Mouse (Mus musculus) hindbrain, embryonic 15.5 days (tissue): Measurements from ENCODE around the gene Fpr1. TPM values are rescaled to one million over a fixed set of nuclear protein-coding genes. Genes with fewer than 3 reads are reported as not detected.
"Not testable (repeated sequence)": the region's sequence is repeated elsewhere in the genome, so short reads cannot be mapped to it uniquely, and the experiment has no call there.

Experiments used
- ATAC-seq: fragments of 200-750 bp; cut with Nextera tagmentation; 2 replicates; pipeline ENCODE4 v1.8.0; 2017; ENCODE audit warnings: low read depth, moderate number of reproducible peaks, moderate TSS enrichment; ENCODE audit not compliant: low FRiP score
- H3K27ac ChIP-seq: fragments of 300-500 bp; sonication (generic); replicated peaks from 2 replicates; pipeline ENCODE4 v1.5.1; 2015; ENCODE audit warnings: mild to moderate bottlenecking, inconsistent platforms
- H3K27me3 ChIP-seq: fragments of 300-500 bp; sonication (generic); 2 replicates; pipeline ENCODE4 v1.6.1; 2015; ENCODE audit warnings: control low read depth, inconsistent platforms
- H3K36me3 ChIP-seq: fragments of 300-500 bp; sonication (generic); 2 replicates; pipeline ENCODE4 v1.6.1; 2015; ENCODE audit warnings: control low read depth, inconsistent platforms
- H3K4me1 ChIP-seq: fragments of 300-500 bp; sonication (generic); replicated peaks from 2 replicates; pipeline ENCODE4 v1.6.1; 2015; ENCODE audit warnings: control low read depth, inconsistent platforms
- H3K4me2 ChIP-seq: fragments of 300-500 bp; sonication (generic); 2 replicates; pipeline ENCODE4 v1.6.1; 2015; ENCODE audit warnings: moderate library complexity, mild to moderate bottlenecking, inconsistent platforms
- H3K4me3 ChIP-seq: fragments of 300-500 bp; sonication (generic); 2 replicates; pipeline ENCODE4 v1.5.1; 2015; ENCODE audit warnings: mild to moderate bottlenecking, inconsistent platforms
- H3K9ac ChIP-seq: fragments of 300-500 bp; sonication (generic); 2 replicates; pipeline ENCODE4 v1.6.1; 2015; ENCODE audit warnings: inconsistent platforms
- H3K9me3 ChIP-seq: fragments of 300-500 bp; sonication (generic); 2 replicates; pipeline ENCODE4 v1.6.1; 2016; ENCODE audit warnings: control low read depth, inconsistent platforms
- WGBS: fragments of 180-500 bp; shearing (Covaris S2); methylation state at CpG from one replicate; pipeline ENCODE4 v1.1.7; 2015; 5-methylcytosine and 5-hydroxymethylcytosine counted together
- polyA plus RNA-seq: library from polyadenylated mRNA; unstranded; fragments of >200 nt; fragmentation: Nextera tagmentation; extraction: Ambion mirVana; gene quantifications from 2 replicates; pipeline ENCODE4 v1.2.1, GENCODE M21; 2015

The Fpr1 gene
- polyA plus RNA-seq, 1 experiment from 2014 or later = 0.18 TPM

DNA sequence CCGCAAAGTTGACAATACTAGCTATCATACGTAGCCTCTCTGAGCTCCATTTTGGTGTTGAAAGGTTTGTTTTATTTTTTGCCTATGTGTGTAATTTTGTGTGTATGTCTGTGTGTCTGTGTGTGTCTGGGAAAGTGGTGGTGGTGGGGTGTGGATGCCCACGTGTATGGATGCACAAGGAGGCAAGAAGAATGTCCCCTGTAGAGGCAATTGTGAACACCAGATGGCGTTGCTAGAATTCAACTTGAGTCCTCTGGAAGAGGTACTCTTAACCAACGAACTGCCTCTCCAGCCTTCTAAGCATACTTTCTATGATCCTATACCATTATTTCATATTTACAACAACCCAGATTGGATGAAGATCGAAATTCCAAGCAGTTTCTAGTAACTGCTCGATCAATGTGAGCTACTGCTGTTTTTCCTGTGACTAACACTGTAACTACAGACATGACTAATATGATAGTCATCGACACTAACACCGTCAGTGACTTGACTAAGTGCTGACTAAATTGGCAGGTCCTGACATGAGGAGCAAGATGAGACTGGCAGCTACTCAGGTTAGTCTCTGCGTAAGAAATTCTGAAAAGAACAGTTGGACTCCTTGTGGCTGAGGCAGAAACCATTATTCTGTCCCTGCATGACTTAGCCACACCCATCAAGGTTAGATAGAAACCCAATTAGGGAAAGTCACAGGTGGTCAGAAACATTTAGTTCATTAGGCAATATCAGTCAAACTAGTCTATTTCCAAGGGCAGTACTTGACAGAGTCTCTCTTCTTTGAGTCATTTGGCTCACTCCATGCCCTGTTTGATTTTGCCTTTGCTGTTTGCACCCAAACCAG is 38.3 kb downstream of the Fpr1 start:
- Histone ChIP-seq H3K9ac (no peak overlapping the region), H3K4me3 (no peak overlapping the region), H3K36me3 (no peaks in the 10 kb centered on the region), H3K4me2 (no peak overlapping the region), H3K27me3 (no peaks in the 10 kb centered on the region), H3K4me1 (peaks cover 4% of the 10 kb centered on the region; the same call in 1 of the 2 replicates), H3K9me3 (no peaks in the 10 kb centered on the region), H3K27ac (no peak overlapping the region)
- ATAC-seq = no peak
- WGBS = 74% methylated on average over 10 of the region's 10 CpGs

- not testable (repeated sequence) for ATAC-seq, H3K4me2 ChIP-seq, H3K36me3 ChIP-seq, H3K9me3 ChIP-seq, H3K27ac ChIP-seq, H3K9ac ChIP-seq, H3K4me1 ChIP-seq, H3K4me3 ChIP-seq, H3K27me3 ChIP-seq
- WGBS = 80% methylated on average over 3 of the region's 3 CpGs
These were observed 39.1 kb downstream of the Fpr1 start for GRCm38 (mm10) chr17:17844606-17845005.

DNA sequence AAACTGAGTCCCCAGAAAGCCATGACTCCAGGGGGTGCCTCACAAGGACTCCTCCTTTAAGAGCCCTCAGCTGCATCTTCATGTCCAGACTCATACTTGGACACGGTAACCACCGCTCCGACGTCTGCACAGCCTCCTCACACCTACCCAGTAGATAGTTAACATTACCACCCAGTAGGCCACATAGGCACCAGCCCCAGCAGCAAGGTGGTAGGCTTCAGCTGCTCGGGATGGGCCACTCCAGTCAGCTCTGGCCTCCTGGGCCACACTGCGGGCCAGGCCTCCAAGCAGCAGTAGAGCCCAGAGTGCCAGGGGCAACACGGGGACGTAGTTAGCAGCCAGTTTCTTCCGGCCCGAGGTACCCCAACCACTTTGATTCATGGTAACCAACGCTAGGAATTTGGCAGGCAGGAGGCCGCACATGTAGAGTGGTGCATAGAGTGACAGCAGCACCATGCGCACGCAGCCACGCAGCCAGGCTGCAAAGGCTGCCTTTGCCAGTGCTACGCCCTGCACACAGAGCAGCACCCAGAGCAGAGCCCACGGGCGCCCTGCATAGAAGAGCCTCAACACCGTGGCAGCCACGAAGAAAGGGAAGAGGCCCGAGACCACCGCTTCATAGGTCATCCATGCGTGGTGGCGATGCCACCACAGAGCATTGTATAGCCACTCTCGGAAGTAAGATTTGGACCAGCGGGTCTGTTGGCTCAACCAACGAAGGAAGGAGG is 40.0 kb downstream of the Fpr1 start:
- no peaks in the 10 kb centered on the region for H3K9me3 ChIP-seq
- no peak overlapping the region for H3K9ac ChIP-seq
- no peak overlapping the region for H3K4me2 ChIP-seq
- H3K4me1 ChIP-seq = peaks cover 10% of the 10 kb centered on the region
- 0 out of 2 replicates have a peak, but pooled peaks have one; percentile 58 for ATAC-seq
- no peaks in the 10 kb centered on the region for H3K36me3 ChIP-seq
- no peak overlapping the region for H3K27ac ChIP-seq
- H3K4me3 ChIP-seq = no peak overlapping the region
- WGBS = 72% methylated on average over 27 of the region's 27 CpGs
- H3K27me3 ChIP-seq = no peaks in the 10 kb centered on the region

DNA sequence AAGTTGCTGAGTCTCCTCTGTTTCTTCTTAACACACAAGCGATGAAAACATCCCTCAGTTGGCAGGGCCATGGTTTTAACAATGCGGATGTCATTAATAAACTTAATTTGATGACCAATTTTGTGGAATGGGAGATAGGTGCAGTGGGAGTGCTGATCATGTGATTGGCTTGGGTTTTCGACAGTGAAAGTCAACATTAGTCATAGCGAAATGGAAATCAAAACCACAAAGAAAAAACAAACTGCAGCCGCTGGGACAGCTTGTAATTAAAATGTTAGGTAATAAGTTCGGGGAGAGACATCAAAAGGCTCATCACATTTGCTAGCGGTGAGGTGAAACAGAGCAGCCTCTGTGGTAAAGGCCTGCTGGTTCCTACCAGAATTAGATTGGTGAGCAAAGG is 42.9 kb downstream of the Fpr1 start:
- 90% methylated on average over 7 of the region's 7 CpGs for WGBS
- H3K9ac ChIP-seq = no peak overlapping the region

DNA sequence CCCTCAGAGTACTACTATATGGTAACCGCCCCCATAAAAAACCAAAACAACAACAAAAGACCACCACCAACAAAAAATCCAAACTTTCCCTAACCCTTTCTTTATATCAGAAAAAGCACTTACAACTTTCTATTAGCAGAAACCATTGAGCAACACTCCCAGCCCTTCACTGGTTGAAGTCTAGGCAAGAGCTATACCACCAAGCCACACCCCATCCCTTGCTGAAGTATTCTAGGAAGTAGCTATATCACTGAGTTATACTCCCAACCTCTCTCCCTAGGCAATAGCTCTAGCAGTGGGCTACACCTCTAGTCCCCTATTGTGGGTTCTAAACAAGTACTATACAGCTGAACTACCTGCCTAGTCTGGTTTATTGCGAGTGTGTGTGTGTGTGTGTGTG is 44.5 kb downstream of the Fpr1 start:
- 98% methylated on average over 2 of the region's 2 CpGs for WGBS
- H3K9me3 ChIP-seq = no peaks in the 10 kb centered on the region
- no peak overlapping the region for H3K4me3 ChIP-seq
- 0 out of 2 replicates have a peak, but pooled peaks cover 2% of the 10 kb centered on the region for H3K36me3 ChIP-seq
- peak overlapping the region; percentile 77 for H3K4me2 ChIP-seq
- no peak for ATAC-seq
- H3K27ac ChIP-seq = no peak overlapping the region
- no peak overlapping the region for H3K9ac ChIP-seq
- peaks cover 41% of the 10 kb centered on the region for H3K4me1 ChIP-seq
- no peaks in the 10 kb centered on the region for H3K27me3 ChIP-seq

More for the DNA sequence above, 42.9 kb downstream of the Fpr1 start:
- no peaks in the 10 kb centered on the region for H3K9me3 ChIP-seq
- ATAC-seq = no peak
- H3K36me3 ChIP-seq = 0 out of 2 replicates have a peak, but pooled peaks cover 2% of the 10 kb centered on the region
- H3K4me1 ChIP-seq = peaks cover 33% of the 10 kb centered on the region
- H3K27ac ChIP-seq = no peak overlapping the region
- H3K4me3 ChIP-seq = no peak overlapping the region
- no peak overlapping the region for H3K4me2 ChIP-seq
- H3K27me3 ChIP-seq = no peaks in the 10 kb centered on the region

DNA sequence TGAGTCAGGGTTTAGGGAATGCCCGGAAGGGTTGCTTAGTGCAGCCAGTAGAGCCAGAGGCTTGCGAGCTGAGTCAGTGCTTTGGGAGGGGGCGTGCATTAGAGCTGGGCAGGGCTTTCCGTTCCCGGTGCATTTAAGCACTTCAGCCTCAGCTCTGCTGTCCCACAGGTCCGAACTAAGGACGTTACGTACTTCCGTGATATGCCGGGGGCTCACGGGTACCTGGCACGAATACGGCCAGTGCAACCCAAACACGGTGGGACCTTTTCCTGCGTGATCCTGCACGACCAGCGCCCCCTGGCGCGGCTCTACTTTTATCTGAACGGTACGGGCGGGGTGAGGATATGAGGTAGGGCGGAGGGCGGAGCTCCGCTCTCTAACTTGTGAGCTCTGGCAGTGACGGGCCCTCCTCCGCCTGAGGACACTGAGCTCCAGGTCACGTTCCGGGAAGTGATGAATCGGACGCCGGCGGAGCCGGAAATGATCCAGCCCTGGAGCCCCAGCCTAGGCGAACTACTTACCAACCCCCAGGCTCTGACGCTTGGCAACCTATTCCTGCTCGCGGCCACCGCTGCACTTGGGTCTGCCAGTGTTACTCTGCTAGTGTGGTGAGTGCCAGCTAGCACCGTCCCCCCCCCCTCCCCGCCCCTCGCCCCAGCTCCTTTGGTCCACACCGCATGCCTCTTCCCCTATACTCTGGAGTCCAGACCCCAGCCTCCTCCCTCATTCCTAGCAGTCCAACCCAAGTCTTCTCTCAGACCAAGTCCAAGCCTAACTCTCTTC is 45.6 kb downstream of the Fpr1 start:
- H3K36me3 ChIP-seq = 0 out of 2 replicates have a peak, but pooled peaks cover 2% of the 10 kb centered on the region
- peak overlapping the region; percentile 88 for H3K27ac ChIP-seq
- H3K9ac ChIP-seq = peak overlapping the region; percentile 60
- H3K9me3 ChIP-seq = no peaks in the 10 kb centered on the region
- H3K4me1 ChIP-seq = peaks cover 53% of the 10 kb centered on the region
- H3K27me3 ChIP-seq = no peaks in the 10 kb centered on the region
- H3K4me3 ChIP-seq = peak overlapping the region; percentile 46
- WGBS = under 1% methylated on average over 43 of the region's 43 CpGs
- peak; percentile 98 for ATAC-seq
- peak overlapping the region; percentile 77 for H3K4me2 ChIP-seq

DNA sequence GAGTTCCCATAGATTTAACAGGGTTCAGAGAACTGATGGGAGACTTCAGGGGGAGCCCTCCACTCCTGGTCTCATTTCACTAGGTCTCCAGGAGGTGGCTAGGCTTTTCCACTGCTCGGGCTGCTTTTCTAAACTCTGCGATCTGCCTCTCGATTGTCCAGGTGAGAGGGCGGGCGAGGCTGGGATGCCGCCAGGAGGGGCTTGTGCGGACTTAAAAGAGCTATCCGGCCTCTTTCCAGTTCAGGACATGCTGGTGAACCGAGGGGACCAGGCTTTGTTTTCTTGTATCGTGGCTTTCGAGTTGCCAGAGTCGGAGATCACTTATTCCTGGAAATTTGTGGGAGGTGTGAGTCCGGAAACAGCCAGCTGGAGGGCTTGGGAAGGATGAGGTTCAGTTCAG is 46.3 kb downstream of the Fpr1 start:
- Histone ChIP-seq H3K36me3 (peaks cover 2% of the 10 kb centered on the region; the same call in 1 of the 2 replicates), H3K9ac (peak overlapping the region; percentile 60), H3K4me1 (peaks cover 59% of the 10 kb centered on the region), H3K27ac (peak overlapping the region; percentile 88), H3K27me3 (no peaks in the 10 kb centered on the region), H3K9me3 (no peaks in the 10 kb centered on the region), H3K4me3 (peak overlapping the region; percentile 46), H3K4me2 (peak overlapping the region; percentile 77)
- WGBS = 7% methylated on average over 13 of the region's 13 CpGs
- ATAC-seq = no peak

- peaks cover 6% of the 10 kb centered on the region; the same call in 1 of the 2 replicates for H3K36me3 ChIP-seq
- ATAC-seq = no peak
These were observed 47.6 kb downstream of the Fpr1 start for GRCm38 (mm10) chr17:17836101-17836500.

DNA sequence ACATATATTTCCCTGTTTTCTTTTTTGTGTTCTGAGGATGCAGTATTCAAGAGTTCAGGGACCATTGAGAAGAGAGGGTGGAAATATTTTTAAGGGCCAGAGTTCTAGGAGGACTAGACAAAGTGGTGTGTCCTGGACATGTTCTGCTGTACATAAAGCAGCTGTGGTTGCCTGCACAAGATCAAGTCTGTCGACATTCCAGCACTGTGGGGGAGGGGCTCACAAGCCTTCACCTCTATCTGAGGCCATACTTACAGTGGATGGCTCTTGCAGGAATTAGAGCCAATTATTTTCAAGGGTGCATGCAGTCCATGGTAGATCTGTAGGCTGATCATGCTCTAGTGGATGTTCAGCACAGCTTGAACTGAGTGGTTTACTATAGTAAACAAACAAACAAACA is 48.8 kb downstream of the Fpr1 start:
- H3K9ac ChIP-seq = no peak overlapping the region
- H3K4me1 ChIP-seq = peaks cover 84% of the 10 kb centered on the region
- H3K4me3 ChIP-seq = no peak overlapping the region
- no peak overlapping the region for H3K4me2 ChIP-seq
- H3K27ac ChIP-seq = no peak overlapping the region
- peaks cover 7% of the 10 kb centered on the region; the same call in 1 of the 2 replicates for H3K36me3 ChIP-seq
- ATAC-seq = no peak
- no peaks in the 10 kb centered on the region for H3K9me3 ChIP-seq
- WGBS = 14% methylated on average over 1 of the region's 1 CpGs
- no peaks in the 10 kb centered on the region for H3K27me3 ChIP-seq

More at GRCm38 (mm10) chr17:17836101-17836500, 47.6 kb downstream of the Fpr1 start:
- Histone ChIP-seq H3K27me3 (no peaks in the 10 kb centered on the region), H3K4me3 (no peak overlapping the region), H3K4me1 (peaks cover 72% of the 10 kb centered on the region), H3K4me2 (no peak overlapping the region), H3K9me3 (no peaks in the 10 kb centered on the region), H3K27ac (0 out of 2 replicates have a peak overlapping the region, but pooled peaks have one; percentile 88), H3K9ac (no peak overlapping the region)
- WGBS = 77% methylated on average over 5 of the region's 5 CpGs

- Histone ChIP-seq H3K4me2 (peak overlapping the region; percentile 86), H3K4me3 (peak overlapping the region; percentile 97), H3K27ac (0 out of 2 replicates have a peak overlapping the region, but pooled peaks have one; percentile 12), H3K36me3 (peaks cover 4% of the 10 kb centered on the region; the same call in 1 of the 2 replicates), H3K9me3 (no peaks in the 10 kb centered on the region), H3K9ac (no peak overlapping the region), H3K4me1 (peaks cover 59% of the 10 kb centered on the region), H3K27me3 (no peaks in the 10 kb centered on the region)
- no peak for ATAC-seq
- WGBS = 71% methylated on average over 7 of the region's 7 CpGs
These were observed 53.0 kb downstream of the Fpr1 start for GRCm38 (mm10) chr17:17830731-17831130.

DNA sequence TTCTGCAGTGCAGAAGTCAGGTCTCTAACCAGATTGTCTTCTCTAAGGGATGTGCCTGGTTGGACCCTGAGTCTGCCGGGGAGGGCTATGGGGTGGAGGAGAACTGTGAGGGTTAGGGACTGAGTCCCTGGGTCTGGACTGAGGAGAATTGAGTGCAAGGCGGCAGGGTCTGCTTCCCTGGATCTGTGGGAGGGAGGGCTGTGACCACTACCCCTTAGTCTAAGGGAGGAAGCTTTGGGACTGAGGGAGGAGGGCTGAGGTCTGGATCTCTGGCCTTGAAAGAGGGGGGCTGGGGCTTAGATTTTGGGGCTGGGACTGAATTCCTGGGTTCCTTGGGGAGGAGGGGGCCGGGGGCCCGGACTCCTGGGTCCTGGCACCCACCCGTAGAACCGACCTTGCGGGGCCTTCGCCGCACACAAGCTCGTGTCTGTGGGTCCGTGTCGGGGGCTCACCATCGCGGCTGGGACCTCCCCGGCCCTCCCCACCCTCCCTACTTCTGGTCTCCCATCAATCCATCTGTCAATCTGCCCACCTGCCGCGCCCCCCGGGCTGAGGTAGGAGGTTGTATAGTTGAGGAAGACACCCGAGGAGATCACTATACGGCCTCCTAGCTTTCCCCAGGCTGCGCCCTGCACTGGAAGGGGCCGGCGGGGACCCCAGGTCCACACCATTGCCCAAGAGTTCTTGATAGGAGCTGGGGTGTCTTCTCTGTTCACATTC is 53.8 kb downstream of the Fpr1 start:
- no peak for ATAC-seq
- H3K9ac ChIP-seq = peak overlapping the region; percentile 99
- peak overlapping the region; percentile 97 for H3K4me3 ChIP-seq
- no peaks in the 10 kb centered on the region for H3K27me3 ChIP-seq
- 48% methylated on average over 22 of the region's 23 CpGs for WGBS
- H3K4me2 ChIP-seq = peak overlapping the region; percentile 86
- peak overlapping the region; percentile 100 for H3K27ac ChIP-seq
- peaks cover 4% of the 10 kb centered on the region; the same call in 1 of the 2 replicates for H3K36me3 ChIP-seq
- H3K9me3 ChIP-seq = no peaks in the 10 kb centered on the region
- H3K4me1 ChIP-seq = peaks cover 61% of the 10 kb centered on the region
